Mouse (Mus musculus) E14TG2a.4 (cell line): ENCODE results near the gene AU040320.

Experiments
- H3K27me3 ChIP-seq: 2 replicates; pipeline ENCODE4 v1.6.1; 2014; ENCODE audit warnings: low read length, control low read depth; ENCODE audit not compliant: insufficient read depth
- H3K36me3 ChIP-seq: 2 replicates; pipeline ENCODE4 v1.6.1; 2014; ENCODE audit warnings: low read length, control low read depth; ENCODE audit not compliant: insufficient read depth
- H3K4me1 ChIP-seq: replicated peaks from 2 replicates; pipeline ENCODE4 v1.6.1; 2014; ENCODE audit warnings: low read depth, low read length, control low read depth
- H3K4me3 ChIP-seq: replicated peaks from 2 replicates; pipeline ENCODE4 v1.5.1; 2014; ENCODE audit warnings: mild to moderate bottlenecking, low read length
- H3K9me3 ChIP-seq: 2 replicates; pipeline ENCODE4 v1.6.1; 2014; ENCODE audit warnings: low read length, control low read depth
- CTCF ChIP-seq: conservative IDR thresholded peaks from 2 replicates; pipeline ENCODE4 v1.5.1; 2014; ENCODE audit warnings: low read length
- NANOG ChIP-seq: IDR thresholded peaks from 2 replicates; pipeline ENCODE4 v1.6.1; 2014; ENCODE audit warnings: borderline replicate concordance, low read length, mixed read lengths
- POU5F1 ChIP-seq: IDR thresholded peaks from 2 replicates; pipeline ENCODE4 v1.6.1; 2014; ENCODE audit warnings: low read length, borderline replicate concordance

The AU040320 gene

DNA sequence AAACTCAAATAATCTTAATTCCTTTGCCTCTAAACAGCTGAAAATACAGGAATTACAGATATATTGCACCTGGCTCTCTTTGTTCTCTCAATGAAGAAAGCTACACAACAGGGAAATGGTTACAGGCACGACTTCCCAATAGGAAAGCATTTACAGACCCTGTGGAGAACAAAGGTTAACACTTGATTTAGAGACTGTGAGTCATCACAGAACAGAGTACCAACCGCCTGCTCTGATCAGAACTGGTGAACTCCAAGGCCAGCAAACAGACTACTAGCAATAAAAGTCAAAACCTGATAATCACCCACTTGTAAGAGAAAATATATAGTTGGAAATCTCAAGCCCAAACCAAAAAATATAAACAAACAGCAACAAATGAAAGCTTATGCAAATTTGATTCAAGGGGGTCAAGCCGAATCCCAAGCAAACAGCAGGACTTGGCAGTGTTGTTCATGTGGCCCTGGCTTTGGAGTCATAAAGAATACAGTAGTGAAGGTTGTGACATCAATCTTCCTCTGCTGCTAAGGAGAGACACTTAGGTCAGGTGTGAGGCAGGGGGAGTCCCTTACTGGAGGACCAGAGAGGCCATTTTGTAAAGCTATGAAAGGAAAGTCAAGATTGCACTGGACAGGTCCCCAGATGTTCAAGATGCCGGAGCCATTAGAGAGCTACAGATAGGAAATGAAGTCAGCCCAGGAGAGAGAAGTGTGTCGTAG, 126.4 kb downstream of the AU040320 start:
- no peak overlapping the region for H3K4me3 ChIP-seq
- no peak for TF ChIP-seq POU5F1
- no peak for TF ChIP-seq CTCF
- TF ChIP-seq NANOG, result no peak
- peaks cover 80% of the 10 kb centered on the region for H3K36me3 ChIP-seq
- no peaks in the 10 kb centered on the region for H3K27me3 ChIP-seq
- H3K9me3 ChIP-seq, result no peaks in the 10 kb centered on the region
- H3K4me1 ChIP-seq, result no peaks in the 10 kb centered on the region

DNA sequence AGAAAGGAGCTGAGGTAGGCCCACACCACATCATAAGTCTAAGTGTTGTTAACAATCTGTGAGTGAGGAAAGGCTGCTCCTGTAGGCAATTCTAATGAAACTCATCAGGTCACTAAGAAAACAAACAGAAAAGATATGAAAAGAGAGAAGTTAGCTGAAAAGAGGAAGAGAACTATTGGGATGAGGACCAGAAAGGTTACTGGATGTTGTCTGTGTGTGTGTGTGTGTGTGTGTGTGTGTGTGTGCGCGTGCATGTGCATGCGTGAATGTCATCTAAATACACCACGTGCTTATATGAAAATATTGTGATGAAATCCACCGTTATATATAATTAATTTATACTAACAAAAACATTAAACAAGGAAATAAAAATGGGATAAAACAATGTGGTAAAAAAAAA, 130.3 kb downstream of the AU040320 start:
- Histone ChIP-seq H3K4me1 (no peaks in the 10 kb centered on the region), H3K27me3 (no peaks in the 10 kb centered on the region), H3K4me3 (no peak overlapping the region), H3K9me3 (no peaks in the 10 kb centered on the region), H3K36me3 (peaks cover 65% of the 10 kb centered on the region)
- TF ChIP-seq NANOG (no peak), POU5F1 (no peak), CTCF (no peak)

DNA sequence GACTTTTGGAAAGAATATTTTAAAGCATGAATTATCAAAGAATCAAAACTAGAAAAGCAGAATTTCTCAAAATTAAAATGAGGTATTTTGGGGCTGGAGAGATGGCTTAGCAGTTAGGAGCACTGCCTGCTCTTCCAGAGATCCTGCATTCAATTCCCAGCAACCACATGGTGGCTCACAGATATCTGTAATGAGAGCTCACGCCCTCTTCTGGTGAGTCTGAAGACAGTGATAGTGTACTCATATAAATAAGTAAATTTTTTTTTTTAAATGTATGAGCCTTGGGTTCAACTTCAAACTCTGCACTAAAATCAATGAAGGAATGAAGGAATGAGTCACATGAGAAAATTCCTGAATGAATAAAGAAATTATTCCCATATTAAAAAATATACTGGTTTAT, 132.6 kb downstream of the AU040320 start:
- peak; percentile 35 for TF ChIP-seq CTCF
- TF ChIP-seq NANOG, result no peak
- TF ChIP-seq POU5F1, result no peak
- Histone ChIP-seq H3K27me3 (no peaks in the 10 kb centered on the region), H3K4me1 (no peaks in the 10 kb centered on the region), H3K4me3 (no peak overlapping the region), H3K9me3 (no peaks in the 10 kb centered on the region), H3K36me3 (peaks cover 64% of the 10 kb centered on the region)

DNA sequence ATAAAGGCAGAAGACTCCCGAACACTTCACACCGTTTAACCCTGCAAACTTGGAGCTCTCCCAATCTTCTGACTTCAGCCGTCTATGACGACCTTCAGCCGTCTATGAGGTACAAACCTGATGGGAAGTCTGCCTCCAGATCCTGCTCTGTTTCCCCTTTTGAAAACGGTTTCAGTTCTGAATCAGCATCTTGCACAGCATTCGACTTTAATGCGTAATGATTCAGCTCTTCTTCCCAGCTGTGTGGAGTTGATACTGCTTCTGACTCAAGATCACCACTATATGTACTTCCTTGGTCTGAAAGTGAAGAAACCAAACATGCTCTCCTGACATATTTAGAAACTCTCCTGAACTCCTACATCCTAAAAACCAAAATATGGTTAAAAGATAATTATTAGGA, 136.5 kb downstream of the AU040320 start:
- Histone ChIP-seq H3K4me1 (no peaks in the 10 kb centered on the region), H3K36me3 (peaks cover 72% of the 10 kb centered on the region), H3K4me3 (no peak overlapping the region), H3K9me3 (no peaks in the 10 kb centered on the region), H3K27me3 (no peaks in the 10 kb centered on the region)
- TF ChIP-seq CTCF, result no peak
- no peak for TF ChIP-seq POU5F1
- TF ChIP-seq NANOG, result no peak
